14 mouse cellular contexts compared by ENCODE assay signal in genomic region chr13:94073046-94073715, GRCm38 (mm10). TPM values are rescaled to one million over a fixed set of nuclear protein-coding genes. Genes with fewer than 3 reads are reported as not detected.
DNase-seq lines count a peak whose midpoint lies in the region; ATAC-seq lines count a peak whose summit lies in the region.
"Had no signal": no experiment of that assay in that cellular context is flagged by ENCODE, and none has a peak within 500 bp of the region (broad histone marks: within the 10 kb centered on the region; RNA-seq: fewer than 3 reads in every experiment).

No protein-coding gene starts in this region.

- ATAC-seq in kidney, embryonic 15.5 days (replicated peaks; ENCODE audit: low FRiP score) = no peak
- ATAC-seq in neural tube, embryonic 14.5 days (ENCODE audit: low read depth) = peak; percentile 73; the same call in 1 of the 2 replicates
- ATAC-seq: hindbrain, embryonic 16.5 days; midbrain, embryonic 16.5 days; Patski had no signal

- no peak overlapping the region for H3K9ac ChIP-seq in kidney, embryonic 15.5 days
- no peak overlapping the region for H3K9ac ChIP-seq in neural tube, embryonic 14.5 days (replicated peaks; ENCODE audit: low read depth, low read length)
- H3K9ac ChIP-seq: neural tube, embryonic 13.5 days had no signal

- H3K9me3 ChIP-seq in kidney, embryonic 15.5 days (replicated peaks) = no peaks in the 10 kb centered on the region
- no peaks in the 10 kb centered on the region for H3K9me3 ChIP-seq in neural tube, embryonic 14.5 days (ENCODE audit: control insufficient read depth, low read length)
- H3K9me3 ChIP-seq: neural tube, embryonic 13.5 days had no signal

- peak overlapping the region; percentile 88 for H3K27ac ChIP-seq in kidney, embryonic 15.5 days
- no peak overlapping the region for H3K27ac ChIP-seq in neural tube, embryonic 14.5 days (ENCODE audit: low read depth, low read length)
- H3K27ac ChIP-seq: macrophage; neural tube, embryonic 13.5 days had no signal

- H3K4me3 ChIP-seq in kidney, embryonic 15.5 days (replicated peaks) = no peak overlapping the region
- no peak overlapping the region for H3K4me3 ChIP-seq in neural tube, embryonic 14.5 days (ENCODE audit: low read depth, low read length)
- H3K4me3 ChIP-seq: neural tube, embryonic 13.5 days had no signal

- H3K4me2 ChIP-seq in kidney, embryonic 15.5 days = no peak overlapping the region
- no peak overlapping the region for H3K4me2 ChIP-seq in neural tube, embryonic 14.5 days (ENCODE audit: low read depth, low read length)
- H3K4me2 ChIP-seq: neural tube, embryonic 13.5 days had no signal

- H3K36me3 ChIP-seq in kidney, embryonic 15.5 days = peaks cover 12% of the 10 kb centered on the region; the same call in 1 of the 2 replicates
- H3K36me3 ChIP-seq in neural tube, embryonic 14.5 days (ENCODE audit: control insufficient read depth, insufficient read depth, low read length) = no peaks in the 10 kb centered on the region
- H3K36me3 ChIP-seq: neural tube, embryonic 13.5 days had no signal

- DNase-seq in kidney, postnatal 36 days = no peak
- DNase-seq in neural tube, embryonic 10.5 days (ENCODE audit: extremely low spot score, low spot score) = no peak
- DNase-seq in large intestine, adult 2 months (ENCODE audit: low read depth, low spot score) = peak; percentile 48
- no peak for DNase-seq in embryo, embryonic 9.5 days (ENCODE audit: extremely low spot score)
- no peak for DNase-seq in spleen, postnatal 10 days (ENCODE audit: low spot score in 2 of 2)
- DNase-seq: liver; retina, postnatal 1 day had no signal

- 15% methylated on average over 9 of the region's 9 CpGs for WGBS in kidney, embryonic 15.5 days
- 36% methylated on average over 9 of the region's 9 CpGs for WGBS in neural tube, embryonic 14.5 days
- 24% methylated on average over 9 of the region's 9 CpGs for WGBS in large intestine, adult 2 months

- no peaks in the 10 kb centered on the region for H3K27me3 ChIP-seq in kidney, embryonic 15.5 days
- peaks cover 9% of the 10 kb centered on the region; the same call in 1 of the 2 replicates for H3K27me3 ChIP-seq in neural tube, embryonic 14.5 days (ENCODE audit: control insufficient read depth, insufficient read depth, low read length)
- H3K27me3 ChIP-seq: Patski had no signal

- H3K4me1 ChIP-seq in kidney, embryonic 15.5 days = peaks cover 97% of the 10 kb centered on the region
- 0 out of 2 replicates have a peak, but pooled peaks cover 4% of the 10 kb centered on the region for H3K4me1 ChIP-seq in neural tube, embryonic 14.5 days (ENCODE audit: control insufficient read depth, insufficient read depth, low read length)

RNA-seq across cellular contexts. Expression of gene Lhfpl2, which starts 15.6 kb away (rescaled TPM):
- polyA plus RNA-seq in kidney, embryonic 15.5 days (2015; fragmentation: Nextera tagmentation; extraction: Ambion mirVana) = 87.7 and 89.1 TPM in 2 replicates
- 9.6 and 17.5 TPM in 2 replicates for polyA plus RNA-seq in neural tube, embryonic 14.5 days (2014; fragmentation: Nextera tagmentation; extraction: Ambion mirVana)
- 20.9 and 41.2 TPM in 2 replicates for polyA plus RNA-seq in large intestine, adult 2 months (2012; rRNA removed)
